Mouse (Mus musculus): ENCODE data around the gene Dock6.

- TF ChIP-seq CTCF (IDR thresholded peaks at IDR 0.05; ENCODE audit: extremely low read depth, insufficient read depth, insufficient read length, insufficient replicate concordance): no peak
- no peak for TF ChIP-seq POLR2A (IDR thresholded peaks at IDR 0.05; ENCODE audit: low read depth, low read length)
These were observed 17.1 kb downstream of the Dock6 start, which contains the start of gene Angptl8 for GRCm38 (mm10) chr9:21835258-21835912.
